Mouse (Mus musculus) T-helper 17 cell (primary cell): ENCODE data around the gene Spg11.
"Not testable (repeated sequence)": the region's sequence is repeated elsewhere in the genome, so short reads cannot be mapped to it uniquely, and the experiment has no call there.

Experiments
- in situ Hi-C, 2 experiments: fragments of 300-600 bp; cut with MboI, MseI; formaldehyde crosslinking; loops; 1 replicate in 1 of 2; 2 replicates in 1 of 2; pipeline ENCODE4 v1.15.1; 2025; ENCODE audit warnings: high pct_unique_total_duplicates in 2 of 2

The Spg11 gene

GRCm38 (mm10) chr2:122069922-122070321 is 48.3 kb downstream of the Spg11 start:
- in situ Hi-C loops = loop anchor here (5.0 to 10.0 kb wide), 3 partner anchors 82 to 565 kb away; partner anchors contain the start of gene AA467197 (in 1 of the 2)

DNA sequence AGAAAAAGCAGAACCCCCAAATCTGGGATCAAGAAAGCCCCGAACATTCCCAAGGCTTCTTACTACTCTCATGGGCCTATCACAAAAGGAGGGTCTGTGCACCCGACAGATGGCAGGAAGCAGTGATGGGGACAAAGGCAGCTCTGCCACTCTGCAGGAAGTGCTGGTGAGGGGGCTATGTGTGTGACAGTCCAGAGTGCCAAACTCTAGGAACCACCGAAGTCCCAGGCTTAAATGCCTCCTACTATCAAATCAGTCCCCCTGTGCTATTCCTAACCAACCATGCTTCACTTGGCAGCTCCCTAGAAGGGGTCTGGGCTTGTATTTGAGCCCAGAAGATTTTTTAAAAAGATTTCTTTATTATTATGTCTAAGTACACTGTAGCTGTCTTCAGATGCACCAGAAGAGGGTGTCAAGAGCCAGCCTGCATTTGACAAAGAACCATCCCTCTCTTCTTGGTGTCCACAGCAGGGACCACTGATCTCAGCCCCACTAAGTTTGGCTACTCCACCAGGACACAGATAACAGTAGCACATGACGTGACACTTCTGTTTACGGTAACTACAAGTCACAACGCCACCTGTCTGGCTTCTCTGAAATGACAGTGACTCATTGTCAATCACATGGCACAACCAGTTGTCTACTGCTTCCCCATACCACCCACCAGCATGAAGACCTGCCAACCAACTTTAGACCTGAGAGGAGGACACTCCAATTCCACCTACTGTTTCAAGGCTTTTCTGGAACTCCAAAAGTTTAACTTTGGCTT is 48.9 kb downstream of the Spg11 start:
- in situ Hi-C loops = loop anchor here in 1 of 2 experiments (5.0 kb wide), 1 partner anchor 83 kb away; no protein-coding TSS in a partner anchor

DNA sequence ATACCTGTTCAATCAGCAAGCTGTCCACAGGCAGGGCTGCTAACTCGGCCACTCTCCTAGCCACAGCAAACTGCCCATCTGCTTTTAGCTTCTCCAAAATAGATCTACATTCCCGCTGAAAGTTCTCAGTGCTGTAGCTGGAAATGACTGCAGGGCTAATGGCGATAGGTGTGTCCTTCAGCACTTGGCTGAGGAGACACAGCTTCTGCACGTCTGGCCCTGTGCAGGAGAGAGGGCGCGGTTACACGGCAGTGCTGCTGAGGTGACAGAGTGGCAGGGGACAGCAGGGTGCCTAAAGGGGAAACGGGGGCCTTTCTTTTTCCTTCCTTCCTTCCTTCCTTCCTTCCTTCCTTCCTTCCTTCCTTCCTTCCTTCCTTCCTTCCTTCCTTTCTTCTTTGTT is 51.9 kb downstream of the Spg11 start:
- in situ Hi-C loops = loop anchor here in 1 of 2 experiments (5.0 kb wide), 1 partner anchor 86 kb away; no protein-coding TSS in a partner anchor

- in situ Hi-C loops = loop anchor here in 1 of 2 experiments (5.0 kb wide), 1 partner anchor 87 kb away; no protein-coding TSS in a partner anchor
These were observed 52.8 kb downstream of the Spg11 start for GRCm38 (mm10) chr2:122065200-122065969.

GRCm38 (mm10) chr2:122059365-122060115 is 58.6 kb downstream of the Spg11 start:
- in situ Hi-C loops = no loop called here

- in situ Hi-C loops = no loop called here
These were observed 74.3 kb downstream of the Spg11 start for GRCm38 (mm10) chr2:122043926-122044325.

- in situ Hi-C loops = no loop called here
These were observed 82.1 kb downstream of the Spg11 start for GRCm38 (mm10) chr2:122036064-122036463.

DNA sequence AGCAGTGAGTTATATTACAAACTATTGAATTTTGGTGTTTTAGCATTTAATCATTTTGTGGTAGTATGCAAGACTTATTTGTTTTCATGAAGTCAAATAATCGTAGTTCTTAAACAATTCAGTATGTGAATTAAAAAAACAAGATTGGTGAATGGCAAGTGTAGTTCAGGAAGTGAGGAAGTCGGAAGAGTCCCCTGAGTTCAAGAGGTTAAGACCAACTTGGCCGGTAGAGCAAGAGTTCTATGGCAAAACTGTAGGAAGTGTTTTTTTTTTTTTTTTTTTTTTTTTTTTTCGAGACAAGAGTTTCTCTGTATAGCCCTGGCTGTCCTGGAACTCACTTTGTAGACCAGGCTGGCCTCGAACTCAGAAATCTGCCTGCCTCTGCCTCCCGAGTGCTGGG is 86.2 kb downstream of the Spg11 start:
- in situ Hi-C loops = no loop called here

- in situ Hi-C loops = no loop called here
These were observed 89.2 kb downstream of the Spg11 start for GRCm38 (mm10) chr2:122028756-122029700.

- in situ Hi-C loops = no loop called here
These were observed 90.1 kb downstream of the Spg11 start, which contains the start of gene Eif3j1 for GRCm38 (mm10) chr2:122027862-122028755. Gene Eif3j1 (plus strand): TSS chr2:122028546.

GRCm38 (mm10) chr2:122027091-122027490 is 91.1 kb downstream of the Spg11 start:
- in situ Hi-C loops = not testable (repeated sequence)

GRCm38 (mm10) chr2:122022284-122022683 is 95.9 kb downstream of the Spg11 start:
- in situ Hi-C loops = no loop called here

- in situ Hi-C loops = no loop called here
These were observed 99.5 kb downstream of the Spg11 start for GRCm38 (mm10) chr2:122018705-122019104.

GRCm38 (mm10) chr2:122011441-122011840 is 106.7 kb downstream of the Spg11 start:
- in situ Hi-C loops = no loop called here

GRCm38 (mm10) chr2:122008832-122009231 is 109.4 kb downstream of the Spg11 start:
- in situ Hi-C loops = no loop called here
